Mouse (Mus musculus): Measurements from ENCODE around the gene Pold2. TPM values are rescaled to one million over a fixed set of nuclear protein-coding genes. Genes with fewer than 3 reads are reported as not detected.
A peak's percentile ranks its signal among the peaks of the same experiment; 100 is the strongest.

Pold2 gene
- polyA plus RNA-seq, 1 experiment, result 50.2 TPM

GRCm38 (mm10) chr11:5840346-5840745 is 37.7 kb downstream of the Pold2 start:
- H3K36me3 ChIP-seq (ENCODE audit: control insufficient read depth, insufficient read depth, low read length), result no peaks in the 10 kb centered on the region
- TF ChIP-seq CTCF (conservative IDR thresholded peaks at IDR 0.05; ENCODE audit: insufficient read depth, insufficient read length, low read depth, low read length) (no peak), POLR2A (IDR thresholded peaks at IDR 0.05; ENCODE audit: low read depth, low read length) (no peak)
- H3K4me1 ChIP-seq (ENCODE audit: control insufficient read depth, insufficient read depth, low read length), result no peaks in the 10 kb centered on the region
- 86% methylated on average over 7 of the region's 7 CpGs for WGBS
- no peak for DNase-seq
- H3K27me3 ChIP-seq (replicated peaks; ENCODE audit: control insufficient read depth, insufficient read depth, low read length), result no peaks in the 10 kb centered on the region
- no peak overlapping the region for H3K27ac ChIP-seq (ENCODE audit: insufficient read depth, low read depth, low read length)
- no peak overlapping the region for H3K4me3 ChIP-seq (ENCODE audit: insufficient read depth, low read depth, low read length)

- DNase-seq, result peak; percentile 97
- Histone ChIP-seq H3K27ac (ENCODE audit: insufficient read depth, low read depth, low read length) (peak within 1 kb of the TSS; percentile 53), H3K36me3 (ENCODE audit: control insufficient read depth, insufficient read depth, low read length) (no peaks in the 10 kb centered on the region), H3K27me3 (replicated peaks; ENCODE audit: control insufficient read depth, insufficient read depth, low read length) (no peaks in the 10 kb centered on the region), H3K4me1 (ENCODE audit: control insufficient read depth, insufficient read depth, low read length) (no peaks in the 10 kb centered on the region), H3K4me3 (ENCODE audit: insufficient read depth, low read depth, low read length) (peak within 1 kb of the TSS; percentile 81)
- WGBS, result under 1% methylated on average over 63 of the region's 63 CpGs
- TF ChIP-seq POLR2A (IDR thresholded peaks at IDR 0.05; ENCODE audit: low read depth, low read length), result no peak
- TF ChIP-seq CTCF (conservative IDR thresholded peaks at IDR 0.05; ENCODE audit: insufficient read depth, insufficient read length, low read depth, low read length), result peak; percentile 76
Measured at GRCm38 (mm10) chr11:5837251-5838246, 40.5 kb downstream of the Pold2 start, which contains the start of gene Polm. Gene Polm, minus strand, starts transcription at chr11:5838016.

DNA sequence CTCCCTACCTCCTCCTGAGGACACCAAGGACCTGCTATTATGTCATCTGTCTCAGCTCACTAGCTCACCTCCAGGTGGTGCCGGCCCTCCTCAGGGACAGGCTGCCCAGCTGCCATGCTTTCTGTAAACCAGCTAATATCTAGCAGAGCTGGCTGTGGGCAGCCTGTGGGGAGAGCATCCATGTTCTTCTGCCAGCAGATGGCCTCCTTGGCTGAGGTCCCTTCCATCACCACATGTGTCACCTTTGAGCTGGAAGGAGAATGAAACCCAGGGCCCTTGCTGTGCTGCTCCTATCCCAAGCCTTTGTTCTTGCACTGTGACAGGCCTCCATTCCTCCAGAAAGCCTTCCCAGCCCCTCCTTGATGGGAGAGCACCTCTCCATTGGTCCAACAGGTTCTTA is 42.0 kb downstream of the Pold2 start:
- H3K27ac ChIP-seq (ENCODE audit: insufficient read depth, low read depth, low read length), result no peak overlapping the region
- no peaks in the 10 kb centered on the region for H3K4me1 ChIP-seq (ENCODE audit: control insufficient read depth, insufficient read depth, low read length)
- TF ChIP-seq CTCF (conservative IDR thresholded peaks at IDR 0.05; ENCODE audit: insufficient read depth, insufficient read length, low read depth, low read length) (peak; percentile 32; the same call in 1 of the 2 replicates), POLR2A (IDR thresholded peaks at IDR 0.05; ENCODE audit: low read depth, low read length) (no peak)
- no peaks in the 10 kb centered on the region for H3K36me3 ChIP-seq (ENCODE audit: control insufficient read depth, insufficient read depth, low read length)
- DNase-seq, result peak; percentile 38
- no peak overlapping the region for H3K4me3 ChIP-seq (ENCODE audit: insufficient read depth, low read depth, low read length)
- WGBS, result 59% methylated on average over 1 of the region's 1 CpGs
- H3K27me3 ChIP-seq (replicated peaks; ENCODE audit: control insufficient read depth, insufficient read depth, low read length), result no peaks in the 10 kb centered on the region

GRCm38 (mm10) chr11:5835057-5835456 is 43.0 kb downstream of the Pold2 start:
- no peaks in the 10 kb centered on the region for H3K4me1 ChIP-seq (ENCODE audit: control insufficient read depth, insufficient read depth, low read length)
- no peaks in the 10 kb centered on the region for H3K27me3 ChIP-seq (replicated peaks; ENCODE audit: control insufficient read depth, insufficient read depth, low read length)
- 76% methylated on average over 7 of the region's 7 CpGs for WGBS
- H3K4me3 ChIP-seq (ENCODE audit: insufficient read depth, low read depth, low read length), result no peak overlapping the region
- TF ChIP-seq POLR2A (IDR thresholded peaks at IDR 0.05; ENCODE audit: low read depth, low read length) (no peak), CTCF (conservative IDR thresholded peaks at IDR 0.05; ENCODE audit: insufficient read depth, insufficient read length, low read depth, low read length) (no peak)
- H3K27ac ChIP-seq (ENCODE audit: insufficient read depth, low read depth, low read length), result no peak overlapping the region
- H3K36me3 ChIP-seq (ENCODE audit: control insufficient read depth, insufficient read depth, low read length), result no peaks in the 10 kb centered on the region
- DNase-seq, result no peak

- 54% methylated on average over 9 of the region's 9 CpGs for WGBS
- Histone ChIP-seq H3K36me3 (ENCODE audit: control insufficient read depth, insufficient read depth, low read length) (no peaks in the 10 kb centered on the region), H3K27ac (ENCODE audit: insufficient read depth, low read depth, low read length) (no peak overlapping the region), H3K4me3 (ENCODE audit: insufficient read depth, low read depth, low read length) (no peak overlapping the region), H3K4me1 (ENCODE audit: control insufficient read depth, insufficient read depth, low read length) (no peaks in the 10 kb centered on the region), H3K27me3 (replicated peaks; ENCODE audit: control insufficient read depth, insufficient read depth, low read length) (no peaks in the 10 kb centered on the region)
- TF ChIP-seq CTCF (conservative IDR thresholded peaks at IDR 0.05; ENCODE audit: insufficient read depth, insufficient read length, low read depth, low read length) (no peak), POLR2A (IDR thresholded peaks at IDR 0.05; ENCODE audit: low read depth, low read length) (no peak)
- DNase-seq, result no peak
Measured at GRCm38 (mm10) chr11:5834506-5834905, 43.6 kb downstream of the Pold2 start.

- Histone ChIP-seq H3K27ac (ENCODE audit: insufficient read depth, low read depth, low read length) (no peak overlapping the region), H3K4me1 (ENCODE audit: control insufficient read depth, insufficient read depth, low read length) (no peaks in the 10 kb centered on the region), H3K36me3 (ENCODE audit: control insufficient read depth, insufficient read depth, low read length) (no peaks in the 10 kb centered on the region), H3K27me3 (replicated peaks; ENCODE audit: control insufficient read depth, insufficient read depth, low read length) (no peaks in the 10 kb centered on the region), H3K4me3 (ENCODE audit: insufficient read depth, low read depth, low read length) (no peak overlapping the region)
- no peak for DNase-seq
- WGBS, result 75% methylated on average over 12 of the region's 12 CpGs
- TF ChIP-seq POLR2A (IDR thresholded peaks at IDR 0.05; ENCODE audit: low read depth, low read length), result no peak
- no peak for TF ChIP-seq CTCF (conservative IDR thresholded peaks at IDR 0.05; ENCODE audit: insufficient read depth, insufficient read length, low read depth, low read length)
Measured at GRCm38 (mm10) chr11:5829327-5829726, 48.8 kb downstream of the Pold2 start.

DNA sequence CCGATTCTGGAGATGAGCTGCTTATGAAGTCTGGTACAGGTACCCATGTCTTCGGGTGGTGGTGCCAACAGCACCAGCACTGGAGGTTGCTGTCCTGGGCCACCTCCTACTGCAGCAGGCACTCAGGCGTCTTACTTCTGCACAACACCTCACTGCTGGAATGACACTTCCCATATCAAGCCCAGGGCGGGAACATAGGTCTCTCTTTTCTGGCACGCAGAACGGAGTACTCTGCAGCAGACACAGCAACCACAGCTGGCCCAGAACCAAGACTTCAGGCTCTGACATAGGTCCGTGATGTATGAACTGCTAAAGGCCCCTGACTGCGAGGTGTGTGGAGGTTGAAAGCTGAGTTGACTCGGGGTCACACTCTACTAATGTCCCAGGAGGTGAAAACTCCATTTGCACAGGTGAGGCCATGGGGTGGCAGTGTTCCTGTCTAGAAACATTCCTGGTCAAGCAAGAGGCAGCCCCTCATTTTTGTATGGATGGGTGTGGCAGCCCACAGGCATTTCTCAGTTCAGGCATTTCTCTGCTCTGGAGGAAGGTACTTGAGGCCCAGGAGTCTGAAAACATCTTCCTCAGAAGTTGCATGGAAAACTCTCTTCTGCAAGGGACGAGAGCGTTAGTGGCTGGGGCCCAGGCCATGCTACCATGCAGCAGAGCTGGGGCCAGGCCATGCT is 49.4 kb downstream of the Pold2 start:
- WGBS, result 88% methylated on average over 11 of the region's 11 CpGs
- H3K4me1 ChIP-seq (ENCODE audit: control insufficient read depth, insufficient read depth, low read length), result no peaks in the 10 kb centered on the region
- 0 out of 2 replicates have a peak, but pooled peaks have one; percentile 2 for TF ChIP-seq CTCF (conservative IDR thresholded peaks at IDR 0.05; ENCODE audit: insufficient read depth, insufficient read length, low read depth, low read length)
- TF ChIP-seq POLR2A (IDR thresholded peaks at IDR 0.05; ENCODE audit: low read depth, low read length), result no peak
- H3K27me3 ChIP-seq (replicated peaks; ENCODE audit: control insufficient read depth, insufficient read depth, low read length), result no peaks in the 10 kb centered on the region
- H3K4me3 ChIP-seq (ENCODE audit: insufficient read depth, low read depth, low read length), result no peak overlapping the region
- H3K36me3 ChIP-seq (ENCODE audit: control insufficient read depth, insufficient read depth, low read length), result no peaks in the 10 kb centered on the region
- no peak overlapping the region for H3K27ac ChIP-seq (ENCODE audit: insufficient read depth, low read depth, low read length)
- DNase-seq, result no peak

Measured in kidney, adult 2 months (tissue).